Mouse (Mus musculus): ENCODE measurements around the gene Nkd1.

GRCm38 (mm10) chr8:88567314-88568121 is 46.4 kb downstream of the Nkd1 start:
- TF ChIP-seq CTCF (IDR thresholded peaks at IDR 0.05; ENCODE audit: low read depth, low read length): no peak
- no peak for TF ChIP-seq TAL1 (conservative IDR thresholded peaks at IDR 0.05; ENCODE audit: low read depth, low read length)
- no peak for TF ChIP-seq GATA1 (IDR thresholded peaks at IDR 0.05; ENCODE audit: borderline replicate concordance, low read length)
- TF ChIP-seq GATA2 (IDR thresholded peaks at IDR 0.05; ENCODE audit: borderline replicate concordance, low read depth, low read length): no peak
